Mouse (Mus musculus) ovary, postnatal 10 days (tissue): ENCODE results near the gene Xylb.

Experiments
- DNase-seq: peaks from one replicate; pipeline ENCODE4 v3.0.0; 2022; ENCODE audit warnings: low spot score

Xylb gene

DNA sequence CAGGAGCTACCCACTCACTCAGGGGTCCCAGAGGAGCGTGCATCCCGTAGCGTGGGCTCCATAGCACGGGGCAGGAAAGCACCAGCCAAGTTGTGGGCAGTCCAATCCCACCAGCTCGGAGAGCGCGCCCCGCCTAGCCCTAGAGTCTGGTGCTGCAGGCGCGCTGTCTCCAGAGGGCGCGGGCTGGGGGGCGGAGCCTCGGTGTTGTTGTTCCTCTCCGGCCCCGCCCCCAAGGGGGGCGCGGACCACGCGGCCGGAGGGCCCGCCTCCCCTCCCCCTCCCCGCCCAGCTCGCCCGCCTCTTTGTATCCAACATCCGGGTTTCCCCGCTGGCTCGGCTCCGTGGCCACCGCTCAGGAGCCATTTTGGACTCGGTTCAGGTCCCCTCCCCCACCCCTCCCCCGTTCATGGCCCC is 44.6 kb downstream of the Xylb start, which contains the start of gene Acvr2b:
TSS of gene Acvr2b (plus strand) at position 318 of the 414 bp plus-strand sequence.
- peak; percentile 68 for DNase-seq

DNA sequence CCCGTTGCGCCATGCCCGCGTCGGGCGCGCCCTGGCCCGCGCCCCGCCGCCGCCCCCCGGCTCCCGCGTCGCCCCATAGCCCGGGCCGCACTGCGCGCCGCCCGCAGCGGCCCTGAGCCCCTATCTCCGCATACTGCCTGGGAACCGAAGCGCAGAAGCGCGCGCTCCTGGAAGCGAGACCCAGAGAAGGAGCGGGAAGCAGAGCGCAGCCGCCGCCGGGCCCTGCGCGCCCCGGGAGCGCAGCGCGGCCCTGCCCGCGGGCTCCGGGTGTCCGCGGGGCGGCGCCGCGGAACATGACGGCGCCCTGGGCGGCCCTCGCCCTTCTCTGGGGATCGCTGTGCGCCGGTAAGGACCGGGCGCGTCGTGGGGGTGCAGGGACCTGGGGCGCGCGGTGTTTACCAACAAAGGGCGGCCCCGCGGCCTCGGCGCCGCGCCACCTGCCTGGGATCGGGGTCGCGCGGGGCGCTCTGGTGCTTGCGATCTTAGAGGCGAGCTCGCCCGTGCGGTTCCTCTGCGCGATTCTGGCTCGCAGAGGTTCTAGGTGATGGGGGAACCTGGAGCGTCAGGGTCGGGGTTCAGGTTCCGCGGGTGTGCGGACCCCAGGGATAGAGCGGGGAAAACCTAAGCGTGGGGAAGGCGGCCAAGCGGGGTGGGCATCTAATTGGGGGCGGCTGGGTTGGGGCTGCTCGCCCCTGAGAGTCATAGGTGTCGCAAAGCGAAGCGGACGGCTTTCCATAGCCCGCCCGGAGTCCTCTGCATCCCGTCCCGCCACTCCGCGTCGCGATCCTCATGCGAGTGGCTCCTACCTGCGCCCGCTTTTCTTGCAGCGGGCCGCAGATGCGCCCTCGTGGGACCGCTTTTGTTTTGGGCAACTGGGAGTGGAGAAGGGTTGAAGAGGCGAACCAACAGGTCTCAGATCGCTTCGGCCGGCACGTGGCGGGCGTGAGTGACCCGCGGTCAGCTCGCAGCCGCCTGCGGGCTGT is 45.4 kb downstream of the Xylb start:
- DNase-seq: peak; percentile 26

DNA sequence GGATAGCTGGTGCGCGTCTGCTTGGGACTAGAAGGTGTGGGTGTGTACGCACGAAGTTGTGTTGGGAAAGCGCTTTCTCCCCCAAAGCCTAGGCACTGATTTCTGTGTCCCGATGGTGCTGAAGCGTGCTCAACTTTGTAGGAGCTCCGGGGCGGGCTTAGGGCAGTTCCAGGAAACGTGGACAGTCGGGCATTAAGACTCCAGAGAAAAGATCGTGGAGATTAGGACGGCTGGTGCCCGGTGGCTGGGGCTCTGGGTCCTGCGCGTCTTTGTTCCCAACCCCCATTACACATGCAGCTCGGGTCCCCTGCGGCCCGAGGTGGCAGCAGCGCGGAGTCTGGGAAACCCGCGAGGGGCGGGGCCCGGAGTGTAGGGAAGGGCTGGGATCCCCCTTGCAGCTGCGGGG is 46.1 kb downstream of the Xylb start:
- no peak for DNase-seq

DNA sequence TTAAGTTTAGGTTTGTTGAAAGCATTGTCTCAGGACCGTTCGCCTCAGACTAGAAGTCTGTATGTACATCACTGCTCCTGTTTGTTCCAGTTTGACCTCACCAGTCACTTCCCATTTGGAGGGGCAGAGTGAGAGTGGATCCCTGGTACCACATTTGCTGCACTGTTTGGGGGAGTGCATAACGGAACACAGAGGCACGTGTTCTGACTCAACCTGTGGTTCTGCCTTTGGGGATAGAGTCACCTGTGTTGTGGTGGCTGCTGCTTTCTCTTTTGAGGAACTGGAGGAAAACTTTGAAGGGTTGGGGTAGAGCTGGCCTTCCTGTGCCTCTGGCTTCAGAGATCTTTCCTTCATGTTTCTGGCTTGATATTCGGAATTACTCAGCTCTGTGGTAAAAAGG is 46.9 kb downstream of the Xylb start:
- no peak for DNase-seq

DNA sequence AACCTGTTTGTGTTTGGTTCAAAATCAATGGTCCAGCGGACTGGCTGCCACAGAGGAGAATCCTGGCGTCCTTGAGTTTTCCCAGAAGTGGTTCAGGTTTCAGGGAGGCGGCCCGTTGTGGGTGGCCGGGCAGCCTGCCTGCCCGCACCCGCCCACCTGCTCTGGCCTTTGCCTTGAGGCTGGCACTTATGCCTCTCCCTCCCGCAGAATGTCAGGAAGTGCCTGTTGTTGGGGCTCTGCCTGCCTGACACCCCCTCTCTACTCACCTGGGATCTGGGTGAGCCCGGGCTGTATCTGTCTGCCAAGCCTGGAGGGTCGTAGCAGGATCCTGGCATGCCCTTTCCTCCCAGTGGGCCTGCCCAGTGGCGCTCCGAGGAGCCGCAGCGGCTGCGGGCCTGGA is 50.7 kb downstream of the Xylb start:
- no peak for DNase-seq

DNA sequence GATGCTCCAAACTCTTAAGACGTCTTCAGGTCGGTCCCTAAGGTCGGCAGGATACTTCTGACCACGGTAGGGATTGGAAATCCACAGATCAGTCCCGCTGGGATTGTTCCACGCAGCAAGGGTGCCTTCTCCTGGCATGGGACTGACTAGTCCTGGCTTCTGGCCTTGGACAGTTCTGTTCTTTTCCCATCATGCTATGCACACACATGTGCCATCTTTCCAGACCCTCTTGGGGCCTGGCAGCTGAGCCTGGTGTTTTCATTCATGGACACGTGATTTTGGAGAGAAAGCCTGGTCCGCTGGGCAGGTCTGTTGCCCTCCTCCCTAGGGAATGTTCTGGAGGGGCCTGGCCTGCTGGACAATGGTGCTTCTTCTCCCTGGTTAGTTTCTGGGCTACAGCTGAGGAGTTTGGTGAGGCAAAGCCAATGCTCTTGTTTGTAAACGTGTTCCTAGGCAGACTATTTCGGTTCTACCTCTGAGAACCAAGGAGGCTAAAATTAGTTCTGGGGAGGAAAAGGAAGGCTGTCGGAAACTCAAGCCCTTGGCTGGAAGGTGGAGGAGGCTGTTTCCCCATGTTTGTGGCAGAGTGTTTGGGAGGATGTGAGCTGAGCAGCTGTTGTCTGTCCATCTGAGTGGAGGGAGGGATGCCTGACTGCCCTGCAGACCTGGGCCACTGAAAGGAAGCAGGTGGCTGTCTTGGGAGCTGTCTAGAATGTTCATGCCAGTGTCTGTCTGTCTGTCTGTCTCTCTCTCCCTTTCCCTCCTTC is 51.9 kb downstream of the Xylb start:
- no peak for DNase-seq

DNA sequence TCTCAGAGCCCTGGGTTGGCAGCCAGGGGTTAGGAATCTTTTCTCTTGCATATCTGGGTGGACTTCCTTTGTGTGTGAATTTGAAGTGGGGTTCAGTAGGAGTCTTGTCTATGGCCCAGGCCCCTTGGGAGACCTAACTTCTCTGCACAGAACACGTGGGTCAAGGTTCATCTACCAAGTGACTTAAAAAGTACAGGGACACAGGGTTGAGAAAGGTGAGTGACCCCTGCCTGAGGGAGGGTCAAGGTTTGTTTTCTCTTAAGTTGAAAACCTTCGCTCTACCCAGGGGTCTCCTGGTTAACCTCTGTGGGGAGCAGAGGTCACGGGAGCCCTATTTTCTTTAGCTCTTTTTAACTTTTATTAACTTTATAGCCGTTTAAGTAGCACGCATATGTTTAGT is 52.7 kb downstream of the Xylb start:
- DNase-seq: no peak

DNA sequence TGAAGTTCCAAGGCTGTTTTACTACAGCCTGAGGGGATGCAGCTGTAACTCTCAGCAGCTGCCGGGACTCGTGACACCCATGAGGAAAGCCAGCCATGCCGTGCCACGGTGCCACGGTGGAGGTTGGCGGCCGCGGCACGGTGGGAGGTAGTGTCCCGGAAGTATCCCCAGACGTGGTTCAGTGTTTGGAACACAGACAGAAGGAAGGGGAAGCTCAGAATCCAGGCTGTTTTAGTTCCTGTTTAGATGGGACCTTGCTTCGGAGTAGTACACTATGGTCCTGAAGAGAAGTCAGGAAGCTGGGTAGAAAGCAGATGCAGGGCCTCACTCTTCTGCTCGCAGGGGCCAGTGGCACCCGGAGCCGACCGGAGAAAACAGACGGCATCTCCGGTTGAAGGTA is 60.8 kb downstream of the Xylb start:
- no peak for DNase-seq

DNA sequence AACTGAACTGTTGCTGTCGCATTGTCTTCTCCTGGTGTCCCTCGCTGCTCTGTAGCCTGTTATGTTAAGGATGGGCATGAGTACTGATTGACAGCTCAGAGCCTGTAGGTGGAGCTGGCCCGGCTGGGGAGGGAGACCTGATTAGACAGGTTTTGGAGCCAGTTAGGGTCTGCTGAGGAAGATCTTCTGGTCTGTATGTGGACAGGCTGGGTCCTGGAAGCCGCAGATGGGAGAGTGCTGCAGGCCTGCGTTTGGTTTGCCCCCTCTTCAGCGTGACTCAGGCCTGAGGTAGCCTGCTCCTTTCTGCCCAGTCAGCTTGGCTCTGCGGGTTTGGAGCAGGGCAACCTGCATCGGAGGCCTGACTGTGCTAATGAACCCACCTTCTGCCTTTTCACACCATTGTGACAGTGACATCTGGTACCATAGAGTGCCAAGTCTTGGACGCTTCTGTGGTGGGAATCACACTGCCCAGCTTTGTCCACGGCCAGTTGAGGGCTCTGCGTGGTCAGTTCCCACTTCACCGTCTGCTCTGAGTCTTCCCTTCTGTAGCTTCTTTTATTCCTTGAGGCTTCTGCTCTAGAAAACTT is 62.8 kb downstream of the Xylb start:
- DNase-seq: no peak

DNA sequence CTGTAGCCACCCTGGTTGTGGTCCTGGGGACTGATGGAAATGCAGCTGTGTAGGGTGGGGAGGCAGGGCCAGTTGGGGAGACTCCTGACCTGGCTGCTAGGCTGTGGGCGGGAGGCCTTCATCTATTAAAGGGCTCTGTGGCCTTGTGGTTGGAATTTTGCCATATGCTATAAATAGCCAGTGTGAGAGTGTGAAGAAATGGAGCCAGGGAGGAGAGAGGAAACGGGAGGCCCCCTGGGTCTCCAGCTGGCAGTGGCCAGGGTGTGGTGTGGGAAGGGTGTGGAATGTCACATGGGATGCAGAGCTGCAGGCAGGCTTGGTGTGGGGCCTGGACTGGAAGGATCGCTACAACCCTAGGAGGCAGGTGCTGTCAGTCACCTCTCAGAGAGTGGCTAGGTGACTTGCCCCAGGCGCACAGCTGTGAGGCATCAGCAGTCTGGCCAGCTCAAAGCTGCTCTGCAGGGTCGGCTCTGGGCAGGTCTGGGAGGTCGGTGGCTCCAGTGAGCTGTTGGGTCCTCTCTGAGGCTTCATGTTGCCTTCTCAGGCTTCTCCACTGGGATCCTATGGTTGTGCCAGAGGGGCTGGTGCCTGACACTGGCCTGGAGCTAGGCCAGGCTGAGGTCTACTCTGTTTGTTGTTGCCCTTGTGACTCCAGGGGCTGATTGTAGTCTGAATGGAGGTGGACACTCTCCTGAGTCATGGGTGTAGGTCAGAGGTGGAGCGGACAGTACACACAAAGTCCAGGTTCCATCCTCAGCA is 68.2 kb downstream of the Xylb start:
- DNase-seq: no peak

DNA sequence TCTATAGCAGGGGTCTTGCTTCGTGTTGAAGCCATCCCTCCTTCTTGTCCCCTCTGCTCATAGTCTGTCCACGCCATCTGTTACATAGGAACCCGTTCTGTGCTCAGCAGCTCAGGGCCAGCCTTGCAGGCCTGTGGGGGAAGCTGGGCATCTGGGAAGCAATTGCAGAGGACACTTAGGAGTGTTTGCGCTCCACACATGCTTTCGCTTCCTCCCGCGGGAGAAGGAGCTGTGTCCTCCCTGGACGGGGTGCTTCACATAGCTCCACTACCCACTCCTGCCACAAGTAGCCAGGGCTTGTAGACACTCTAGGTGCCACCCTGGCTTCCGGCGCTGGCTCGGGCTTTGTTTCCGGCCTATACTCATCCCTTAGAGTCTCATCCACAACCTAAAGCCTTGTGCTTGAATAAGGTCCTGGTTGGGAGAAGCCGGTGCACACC is 68.8 kb downstream of the Xylb start:
- no peak for DNase-seq

DNA sequence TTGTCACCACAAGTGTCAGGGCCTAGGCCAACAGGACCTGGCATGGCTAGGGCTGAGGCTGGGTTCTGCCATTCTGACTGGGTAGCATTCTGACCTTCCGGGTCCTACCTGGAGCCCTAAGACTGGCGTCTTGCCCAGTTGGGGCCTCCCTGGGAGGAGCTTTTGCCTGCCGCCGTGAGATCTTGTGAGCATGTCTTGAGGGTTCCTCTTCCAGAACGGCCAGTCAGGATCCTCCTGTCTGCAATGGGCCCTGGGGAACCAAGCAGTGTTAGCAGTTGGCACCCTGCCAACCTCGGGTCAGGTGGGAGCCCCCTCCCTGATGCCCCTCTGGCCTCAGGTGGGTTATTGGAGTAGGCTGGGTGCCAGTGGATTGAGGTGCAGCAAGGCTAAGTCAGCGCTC is 69.3 kb downstream of the Xylb start:
- DNase-seq: no peak

DNA sequence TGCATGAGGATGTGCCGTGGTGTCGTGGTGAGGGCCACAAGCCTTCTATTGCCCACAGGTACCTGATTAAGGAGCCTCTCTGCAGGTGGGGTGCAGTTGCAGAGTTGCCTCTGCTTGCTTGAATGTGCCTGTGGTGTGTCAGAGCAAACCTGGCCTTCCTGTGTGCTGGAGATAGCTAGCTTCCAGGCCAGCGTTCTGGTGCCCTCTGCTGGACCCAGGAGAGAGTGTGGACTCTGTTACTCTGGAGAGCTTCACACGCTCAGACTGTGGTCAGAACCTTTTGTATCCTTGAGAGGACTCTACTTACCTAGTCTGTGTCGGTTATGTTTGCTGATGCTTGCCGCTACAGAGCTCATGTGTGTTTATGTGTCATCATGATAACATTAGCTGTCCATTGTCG is 73.1 kb downstream of the Xylb start:
- peak; percentile 44 for DNase-seq

DNA sequence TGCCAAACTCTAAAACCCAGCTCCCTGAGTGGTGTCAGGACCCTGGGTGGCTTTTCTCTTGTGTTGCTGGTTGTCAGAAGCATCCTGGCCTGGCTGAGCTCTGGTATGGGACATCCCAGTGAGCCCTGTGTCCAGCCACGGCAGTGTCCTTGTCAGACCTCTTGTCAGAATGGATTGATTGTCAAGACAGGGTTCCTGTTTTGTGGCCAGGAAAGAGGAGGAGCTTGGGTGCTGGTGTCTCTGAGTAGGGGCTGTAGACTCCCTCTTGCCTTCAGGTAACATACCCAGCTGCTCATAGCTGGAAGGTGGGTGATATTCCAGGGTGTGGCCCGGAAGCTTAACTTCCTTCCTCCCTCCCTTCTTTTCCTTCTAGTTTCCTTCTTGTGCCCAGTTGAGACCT is 78.7 kb downstream of the Xylb start:
- no peak for DNase-seq

DNA sequence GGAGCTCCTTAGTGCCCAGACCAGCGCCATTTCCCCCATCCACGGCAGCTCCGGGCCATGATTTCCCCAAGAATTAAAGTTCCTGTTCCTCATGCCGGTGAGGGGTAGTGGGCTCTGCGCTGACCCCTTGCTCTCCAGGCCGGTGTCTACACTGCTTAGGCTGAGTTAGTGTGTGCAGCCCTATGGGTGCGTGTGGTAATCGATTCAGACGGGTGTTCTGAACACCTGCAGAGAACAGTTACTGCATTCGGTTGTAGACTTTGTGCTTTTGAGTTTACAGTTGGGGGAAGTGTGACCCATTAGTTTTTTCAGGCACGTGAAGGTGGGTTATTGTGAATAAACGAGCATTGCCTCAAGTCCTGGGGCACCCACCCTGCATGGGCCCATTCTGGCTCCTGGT is 80.9 kb downstream of the Xylb start:
- no peak for DNase-seq

DNA sequence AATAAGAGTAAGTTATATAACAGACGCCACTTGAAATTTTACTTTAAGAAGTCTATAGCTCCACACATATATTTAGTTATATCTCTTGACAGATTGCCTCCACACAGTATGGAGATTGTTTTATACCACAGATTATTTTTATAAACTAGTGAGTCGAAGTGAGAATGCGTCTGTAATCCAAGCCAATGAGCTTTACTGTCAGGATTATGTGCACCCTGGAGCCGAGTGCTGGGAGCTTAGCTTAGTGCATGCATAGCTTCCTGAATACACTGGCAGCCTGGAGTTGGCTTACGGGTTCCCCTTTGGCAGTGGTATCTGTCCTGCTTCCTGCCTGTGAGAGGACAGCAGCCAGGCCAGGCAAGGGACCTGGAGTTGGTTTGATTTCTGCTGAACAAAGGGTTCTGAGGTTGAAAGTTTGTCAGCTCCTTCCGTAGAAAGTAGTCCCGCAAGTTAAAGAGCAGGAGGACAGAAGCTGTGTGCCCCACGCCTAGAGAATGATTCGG is 81.4 kb downstream of the Xylb start:
- no peak for DNase-seq
